Mouse (Mus musculus) macrophage (primary cell): ENCODE measurements around the gene Mettl16. TPM values are rescaled to one million over a fixed set of nuclear protein-coding genes. Genes with fewer than 3 reads are reported as not detected.

Experiments
- H3K27ac ChIP-seq: fragments of 350-480 bp; formaldehyde crosslinking; 2 replicates; pipeline ENCODE4 v1.9.0; 2021
- H3K36me3 ChIP-seq: fragments of 350-480 bp; formaldehyde crosslinking; 2 replicates; pipeline ENCODE4 v1.9.0; 2021; ENCODE audit errors: inconsistent target
- H3K4me3 ChIP-seq: fragments of 350-480 bp; formaldehyde crosslinking; 2 replicates; pipeline ENCODE4 v1.9.0; 2021; ENCODE audit errors: inconsistent target
- H3K79me2 ChIP-seq: fragments of 350-480 bp; formaldehyde crosslinking; 2 replicates; pipeline ENCODE4 v1.9.0; 2021; ENCODE audit errors: inconsistent target
- WGBS: methylation state at CpG from one replicate; pipeline ENCODE4 v1.1.7; 2026; ENCODE audit warnings: inconsistent platforms; ENCODE audit not compliant: missing documents; 5-methylcytosine and 5-hydroxymethylcytosine counted together
- polyA plus RNA-seq: library from polyadenylated mRNA; stranded (reverse); fragments of 250-400 nt; gene quantifications from 3 replicates; pipeline ENCODE4 v1.2.4, GENCODE M21; 2018; ENCODE audit warnings: inconsistent platforms
- total RNA-seq, 78 experiments: library from RNA; depleted of rRNA; stranded (reverse); fragments of 250-400 nt; gene quantifications; 1 replicate in 9 of 78; 2 replicates in 24 of 78; 3 replicates in 43 of 78; 4 replicates in 2 of 78; pipeline ENCODE4 v1.2.4; 2018; ENCODE audit warnings: inconsistent platforms in 56 of 78

Gene Mettl16
- total RNA-seq (2018; cell fraction: chromatin; rRNA removed), result 10 to 100 TPM in 24 of 26 experiments, 1 to 10 TPM in 2; 8.4 to 43.9 (median 25.7) TPM
- total RNA-seq (2018; cell fraction: cytosol; rRNA removed), result 10 to 100 TPM in 20 of 26 experiments, 1 to 10 TPM in 6; 7.0 to 17.0 (median 12.0) TPM
- 10 to 100 TPM in 17 of 26 experiments, 1 to 10 TPM in 9; 6.0 to 32.1 (median 13.7) TPM for total RNA-seq (2018; cell fraction: nucleus; rRNA removed)
- polyA plus RNA-seq, result 8.7 to 21.0 TPM (median 15.0 TPM) in 3 replicates

DNA sequence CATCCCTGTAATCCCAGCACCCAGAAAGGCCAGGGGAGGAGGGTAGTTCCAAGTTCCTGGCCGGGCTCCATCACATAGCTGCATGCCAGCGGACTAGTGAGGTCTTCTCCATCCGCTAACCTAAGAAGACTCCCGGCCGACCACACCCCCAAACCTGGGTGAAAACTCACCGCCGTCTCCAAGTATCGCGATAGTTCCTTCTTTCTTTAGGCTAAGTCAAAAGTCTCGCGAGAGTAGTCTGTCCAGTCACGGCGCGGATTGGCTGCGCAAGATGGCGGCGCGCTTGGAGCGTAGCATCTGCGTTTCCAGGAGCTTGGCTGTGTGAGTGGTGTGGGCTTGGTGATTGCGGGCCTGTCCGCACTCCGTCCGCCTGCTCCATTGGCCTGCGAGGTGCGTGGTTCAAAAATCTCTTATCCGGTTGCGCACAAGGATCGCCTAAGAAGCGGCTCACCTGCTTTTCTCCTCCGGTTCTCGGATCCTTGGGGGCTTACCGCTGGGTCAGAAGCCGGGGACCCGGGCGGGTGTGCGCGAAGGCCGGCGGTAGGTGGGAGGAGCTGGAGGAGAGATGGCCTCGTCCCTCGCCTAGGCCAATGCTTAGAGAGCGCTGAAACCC lies at the start of gene Mettl16:
TSS of gene Mettl16 (plus strand) at position 236 of the 613 bp plus-strand sequence.
- WGBS, result under 1% methylated on average over 41 of the region's 43 CpGs
- Histone ChIP-seq H3K79me2 (peaks cover 47% of the 10 kb centered on the region), H3K4me3 (peak within 1 kb of the TSS; percentile 78), H3K36me3 (peaks cover 8% of the 10 kb centered on the region; the same call in 1 of the 2 replicates), H3K27ac (peak within 1 kb of the TSS; percentile 61)

DNA sequence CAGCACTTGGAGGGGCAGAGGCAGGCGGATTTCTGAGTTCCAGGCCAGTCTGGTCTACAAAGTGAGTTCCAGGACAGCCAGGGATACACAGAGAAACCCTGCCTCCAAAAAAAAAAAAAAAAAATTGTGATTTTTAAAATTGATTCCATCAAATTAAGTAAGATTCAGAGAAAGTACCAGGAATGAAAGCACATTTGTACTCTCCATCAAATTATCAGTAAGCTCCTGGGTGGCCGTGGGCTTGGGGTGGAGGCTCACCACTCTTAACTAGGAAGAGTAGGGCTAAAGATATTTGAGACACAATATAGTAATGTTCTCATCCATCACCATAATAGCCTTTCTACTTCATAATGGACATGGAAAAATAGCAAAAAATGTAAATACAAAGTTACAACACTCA lies 49.5 kb upstream of the Mettl16 start:
- Histone ChIP-seq H3K79me2 (peaks cover 75% of the 10 kb centered on the region), H3K36me3 (no peaks in the 10 kb centered on the region), H3K27ac (no peak overlapping the region), H3K4me3 (no peak overlapping the region)
- WGBS, result 100% methylated on average over 1 of the region's 2 CpGs

DNA sequence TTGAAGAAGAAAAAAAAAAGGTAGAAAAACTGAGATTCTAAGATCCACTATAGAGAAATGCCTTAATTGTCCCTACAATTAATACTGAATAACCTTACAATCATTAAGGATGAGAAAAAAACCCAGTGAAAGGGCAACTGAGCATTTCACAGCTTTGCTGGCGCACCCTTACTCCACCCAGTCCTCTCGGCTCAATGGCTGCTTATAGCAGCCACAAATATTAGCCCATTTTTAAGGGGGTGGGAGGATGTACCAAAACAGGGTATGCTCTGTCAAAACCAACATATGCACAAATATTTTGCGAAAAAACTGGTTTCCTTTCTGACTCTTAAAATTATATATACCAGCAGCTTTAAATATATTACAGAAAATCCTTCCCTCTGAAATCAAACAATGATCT lies 48.7 kb upstream of the Mettl16 start:
- no peaks in the 10 kb centered on the region for H3K36me3 ChIP-seq
- WGBS, result 61% methylated on average over 3 of the region's 3 CpGs
- no peak overlapping the region for H3K27ac ChIP-seq
- H3K79me2 ChIP-seq, result peaks cover 67% of the 10 kb centered on the region
- peak overlapping the region; percentile 76 for H3K4me3 ChIP-seq

DNA sequence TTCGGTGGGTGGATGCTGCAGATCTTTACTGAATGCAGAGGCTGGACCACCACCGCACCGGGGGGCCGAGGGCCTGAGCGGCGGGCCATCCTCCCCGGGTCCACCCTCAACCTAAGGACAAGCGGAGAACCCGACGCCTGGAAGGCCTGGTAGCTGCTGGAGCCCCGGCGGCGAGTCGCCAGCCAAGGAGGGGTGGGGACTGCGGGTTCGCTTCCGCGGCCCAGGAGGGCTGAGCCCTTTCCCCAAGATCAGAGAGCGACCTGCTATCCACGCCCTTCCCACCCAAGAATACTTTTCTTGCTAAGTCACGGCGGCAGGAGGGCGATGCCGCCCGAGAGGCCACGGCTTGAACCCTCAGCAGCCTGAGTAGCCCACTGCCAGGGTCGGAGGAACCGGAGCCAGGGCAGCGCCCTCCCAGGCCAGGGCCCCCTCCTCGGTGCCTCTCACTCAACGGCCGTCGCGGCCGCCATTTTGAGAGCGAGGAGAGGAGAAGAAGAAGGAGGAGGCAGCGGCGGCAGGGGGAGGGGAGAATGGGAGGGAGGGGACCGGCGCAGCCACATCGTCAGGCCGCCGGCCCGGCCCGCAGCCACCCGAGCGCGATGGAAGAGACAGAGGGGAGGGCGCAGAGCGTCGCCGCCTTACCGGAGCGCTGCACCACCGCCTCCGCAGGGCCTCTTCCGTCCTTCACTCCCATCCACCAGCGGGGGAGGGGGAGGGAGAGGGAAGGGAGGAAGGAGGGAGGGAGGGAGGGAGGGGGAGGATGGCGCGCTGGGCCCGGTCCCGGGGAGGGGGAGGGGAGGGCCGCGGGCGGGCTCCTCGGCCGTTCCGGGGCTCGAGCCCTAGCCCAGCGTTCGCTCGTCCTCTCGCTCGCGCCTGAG lies 47.0 kb upstream of the Mettl16 start:
- WGBS, result under 1% methylated on average over 65 of the region's 75 CpGs
- no peaks in the 10 kb centered on the region for H3K36me3 ChIP-seq
- H3K27ac ChIP-seq, result peak overlapping the region; percentile 67
- peak overlapping the region; percentile 76 for H3K4me3 ChIP-seq
- peaks cover 51% of the 10 kb centered on the region for H3K79me2 ChIP-seq

DNA sequence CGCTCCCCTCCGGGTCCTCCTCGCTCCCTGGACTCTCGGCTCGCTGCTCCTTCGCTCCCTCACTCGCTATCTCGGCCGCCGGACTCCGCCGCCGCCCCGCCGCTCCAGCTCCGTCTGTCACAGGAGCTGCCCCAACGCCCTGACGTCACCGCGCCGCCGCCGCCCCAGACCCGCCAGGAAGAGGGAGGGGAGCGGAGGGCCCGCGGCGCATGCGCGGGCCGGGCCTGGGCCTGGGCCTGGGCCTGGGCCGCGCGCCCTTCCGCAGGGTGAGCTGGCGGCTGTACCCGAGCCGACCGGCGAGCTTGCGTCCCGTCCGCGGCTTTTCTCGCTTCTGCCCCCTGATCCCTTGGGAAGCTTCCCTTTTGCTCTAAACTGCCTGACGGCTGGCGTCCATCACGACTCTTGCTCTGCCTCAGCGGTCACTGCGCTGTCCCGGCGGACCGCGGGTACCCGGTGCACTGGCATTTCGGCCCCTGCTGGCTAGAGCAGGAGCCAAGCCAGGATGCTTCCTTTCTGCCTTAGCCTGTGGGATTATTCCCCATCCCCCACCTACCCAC lies 46.3 kb upstream of the Mettl16 start, which contains the start of gene Pafah1b1:
TSS of gene Pafah1b1 (minus strand) at position 436 of the 557 bp plus-strand sequence.
- WGBS, result 2% methylated on average over 36 of the region's 56 CpGs

DNA sequence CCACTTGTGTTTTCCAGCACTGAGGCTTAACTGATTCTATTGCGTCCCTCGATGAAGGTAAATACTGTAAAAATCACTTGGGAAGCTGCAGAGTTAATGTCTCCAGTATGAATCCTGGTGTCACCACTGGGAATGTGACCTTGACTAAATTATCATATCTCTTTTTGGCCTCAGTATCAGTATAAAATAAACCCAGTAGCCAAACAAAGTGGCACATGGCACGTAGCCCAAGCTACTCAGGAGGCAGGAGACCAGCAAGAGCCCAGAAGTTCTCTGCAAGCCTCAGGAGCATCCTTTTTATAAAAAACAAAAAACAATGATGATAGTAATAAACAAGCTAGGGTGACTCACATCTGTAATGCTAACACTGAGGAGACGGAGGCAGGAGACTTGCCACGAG lies 45.4 kb upstream of the Mettl16 start:
- WGBS, result 93% methylated on average over 5 of the region's 5 CpGs
- H3K4me3 ChIP-seq, result no peak overlapping the region; the same call in 1 of the 2 replicates
- H3K36me3 ChIP-seq, result no peaks in the 10 kb centered on the region
- H3K79me2 ChIP-seq, result peaks cover 35% of the 10 kb centered on the region
- no peak overlapping the region for H3K27ac ChIP-seq

More for the DNA sequence above, 46.3 kb upstream of the Mettl16 start, which contains the start of gene Pafah1b1:
- H3K4me3 ChIP-seq, result peak within 1 kb of the TSS; percentile 76
- H3K79me2 ChIP-seq, result peaks cover 44% of the 10 kb centered on the region
- no peaks in the 10 kb centered on the region for H3K36me3 ChIP-seq
- peak within 1 kb of the TSS; percentile 67 for H3K27ac ChIP-seq

DNA sequence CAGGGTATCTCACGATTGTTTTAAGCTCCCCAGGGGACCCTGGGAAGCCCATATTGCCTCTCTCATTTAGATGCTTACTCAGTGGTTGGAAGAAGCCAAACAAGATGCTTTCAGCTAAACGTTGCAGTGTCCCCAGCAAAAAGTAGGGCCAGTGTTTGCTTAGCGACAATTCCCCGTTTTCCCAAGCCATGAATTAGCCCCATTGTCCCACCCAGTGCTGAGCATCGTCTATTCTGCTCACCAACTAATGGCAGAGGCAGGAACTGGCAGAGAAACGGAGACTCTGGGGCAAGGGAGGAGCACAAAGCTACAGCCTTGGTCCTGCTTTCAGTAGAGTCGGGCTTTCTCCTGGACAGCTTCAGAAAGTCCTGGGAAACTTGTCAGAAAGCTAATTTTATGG lies 35.7 kb upstream of the Mettl16 start:
- WGBS, result 74% methylated on average over 7 of the region's 7 CpGs
- no peaks in the 10 kb centered on the region for H3K36me3 ChIP-seq
- no peak overlapping the region for H3K27ac ChIP-seq
- H3K79me2 ChIP-seq, result no peaks in the 10 kb centered on the region
- no peak overlapping the region for H3K4me3 ChIP-seq

DNA sequence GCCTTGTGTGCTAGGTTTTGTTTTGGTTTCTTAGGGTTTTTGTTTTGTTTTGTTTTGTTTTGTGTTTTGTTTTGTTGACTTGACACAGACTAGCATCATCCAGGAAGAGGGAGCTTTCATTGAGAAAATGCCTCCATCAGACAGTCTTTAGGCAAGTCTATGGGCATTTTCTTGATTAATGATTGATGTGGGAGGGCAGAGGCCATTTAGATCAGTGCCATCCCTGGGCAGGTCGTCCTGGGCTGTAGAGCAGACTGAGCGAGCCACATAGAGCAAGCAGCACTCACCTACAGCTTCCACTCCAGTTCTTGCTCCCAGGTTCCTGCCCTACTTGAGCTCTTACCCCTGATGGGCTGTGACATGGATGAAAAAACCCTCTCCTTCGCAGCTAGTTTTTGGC lies 32.8 kb upstream of the Mettl16 start:
- no peaks in the 10 kb centered on the region for H3K36me3 ChIP-seq
- WGBS, result 83% methylated on average over 3 of the region's 3 CpGs

DNA sequence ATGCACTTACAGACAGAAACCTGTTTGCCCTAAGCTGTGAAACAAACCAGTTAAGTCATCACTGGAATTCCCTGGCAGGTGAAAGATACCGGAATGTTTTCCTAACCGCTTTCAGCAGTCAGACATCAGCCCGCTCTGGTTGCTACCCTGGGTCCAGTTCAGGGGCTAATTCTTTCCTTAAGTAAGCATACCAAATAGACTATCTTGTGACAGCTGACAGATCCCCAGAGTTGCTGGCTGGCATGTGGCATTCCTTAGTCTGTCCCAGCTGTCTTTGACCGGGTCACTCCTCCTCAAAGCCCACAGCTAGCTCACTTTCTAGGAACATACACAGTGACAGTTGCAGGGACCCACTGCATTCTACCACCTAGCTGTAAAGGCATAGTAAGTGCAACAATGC lies 22.6 kb upstream of the Mettl16 start:
- WGBS, result 100% methylated on average over 4 of the region's 4 CpGs
- H3K27ac ChIP-seq, result no peak overlapping the region
- H3K4me3 ChIP-seq, result no peak overlapping the region
- H3K36me3 ChIP-seq, result no peaks in the 10 kb centered on the region
- no peaks in the 10 kb centered on the region for H3K79me2 ChIP-seq

More for the DNA sequence above, 32.8 kb upstream of the Mettl16 start:
- no peaks in the 10 kb centered on the region for H3K79me2 ChIP-seq
- no peak overlapping the region for H3K27ac ChIP-seq
- no peak overlapping the region for H3K4me3 ChIP-seq

DNA sequence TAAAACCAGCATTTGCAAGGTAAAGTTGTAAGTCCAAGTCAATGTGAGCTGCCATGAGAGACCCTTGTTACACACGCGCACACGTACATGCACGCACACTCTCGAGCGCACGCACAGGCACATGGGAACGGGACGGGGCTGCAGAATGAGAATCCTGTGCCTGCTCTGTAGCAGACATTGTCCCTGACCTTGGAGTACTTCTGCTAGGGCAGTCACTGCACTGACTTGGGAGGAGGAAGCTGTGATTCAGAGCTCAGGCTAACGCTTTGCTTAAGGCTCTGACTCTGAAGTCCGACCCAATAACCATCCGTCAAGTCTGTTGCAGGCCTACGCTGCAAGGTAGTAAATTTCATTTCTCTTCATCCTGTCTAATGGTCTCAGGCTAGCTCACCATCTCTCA lies 21.4 kb upstream of the Mettl16 start:
- H3K79me2 ChIP-seq, result no peaks in the 10 kb centered on the region
- no peak overlapping the region for H3K4me3 ChIP-seq
- H3K27ac ChIP-seq, result no peak overlapping the region
- WGBS, result 98% methylated on average over 12 of the region's 13 CpGs
- H3K36me3 ChIP-seq, result no peaks in the 10 kb centered on the region

DNA sequence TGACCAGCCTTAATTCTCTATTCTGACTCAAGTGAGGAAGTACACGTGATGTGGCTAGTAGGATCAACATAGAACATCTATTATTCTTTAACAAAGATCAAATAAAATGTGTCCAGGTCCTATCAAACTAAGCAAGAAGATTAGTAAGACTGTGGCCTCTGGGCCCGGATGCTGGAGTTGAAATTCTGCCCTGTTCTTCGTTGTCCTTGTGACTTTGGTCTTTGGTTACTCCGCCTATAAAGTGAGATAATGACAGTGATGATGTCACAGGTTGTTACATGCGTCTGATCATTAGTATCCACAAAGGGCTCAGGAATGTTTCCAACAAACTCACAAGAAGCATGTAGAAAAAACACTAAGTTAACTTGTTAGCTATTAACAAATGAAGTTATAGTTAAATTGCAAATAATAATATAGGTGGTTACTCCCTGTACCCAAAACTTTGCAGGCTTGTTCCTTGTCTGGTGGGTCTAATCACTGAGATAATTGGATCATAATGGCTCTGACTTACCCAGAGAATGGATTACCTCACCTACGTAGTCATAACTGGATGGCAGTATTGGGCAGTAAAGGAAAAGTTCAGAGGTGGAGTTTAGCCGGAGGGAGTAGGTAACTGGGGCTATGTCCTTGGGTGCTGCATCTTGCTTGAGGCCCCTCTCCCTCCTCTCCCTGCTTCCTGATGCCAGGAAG lies 19.8 kb upstream of the Mettl16 start:
- H3K79me2 ChIP-seq, result no peaks in the 10 kb centered on the region
- no peaks in the 10 kb centered on the region for H3K36me3 ChIP-seq
- WGBS, result 91% methylated on average over 7 of the region's 7 CpGs
- H3K27ac ChIP-seq, result no peak overlapping the region
- H3K4me3 ChIP-seq, result no peak overlapping the region

DNA sequence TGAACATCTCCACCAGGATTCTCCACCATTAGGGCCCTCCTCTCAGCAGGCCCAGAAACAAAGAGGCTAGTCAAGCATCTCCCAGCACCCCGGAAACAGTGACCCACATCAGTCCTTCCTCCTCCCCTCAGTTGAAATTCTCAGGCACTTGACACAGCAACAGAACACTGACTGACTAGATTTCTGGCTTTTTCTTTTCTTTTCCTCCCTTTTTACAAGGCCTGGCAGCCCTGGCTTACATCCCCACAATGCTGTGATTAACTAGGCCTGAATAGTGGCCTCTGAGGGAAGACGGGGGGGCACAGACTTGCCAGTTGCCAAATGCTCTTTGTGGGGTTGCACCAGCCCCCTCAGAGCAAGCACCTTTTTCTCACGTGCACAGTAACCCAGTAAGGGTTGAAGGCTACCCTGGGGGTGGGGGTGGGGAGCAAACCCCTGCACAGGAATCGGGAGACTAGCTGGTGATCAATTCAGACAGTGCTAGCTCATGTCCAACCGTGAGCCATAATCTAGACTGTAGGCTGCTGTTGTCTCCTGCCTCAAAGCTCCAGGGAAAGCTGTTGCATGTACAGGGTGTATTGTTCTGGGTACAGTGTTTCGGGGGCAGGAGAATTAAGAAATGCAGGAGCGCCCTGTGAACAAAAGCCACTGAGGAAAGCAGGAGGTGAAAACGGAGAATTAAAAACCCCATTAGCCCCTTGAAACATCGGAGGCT lies 19.1 kb upstream of the Mettl16 start:
- 100% methylated on average over 8 of the region's 9 CpGs for WGBS
- Histone ChIP-seq H3K36me3 (no peaks in the 10 kb centered on the region), H3K79me2 (no peaks in the 10 kb centered on the region), H3K27ac (no peak overlapping the region), H3K4me3 (no peak overlapping the region)

DNA sequence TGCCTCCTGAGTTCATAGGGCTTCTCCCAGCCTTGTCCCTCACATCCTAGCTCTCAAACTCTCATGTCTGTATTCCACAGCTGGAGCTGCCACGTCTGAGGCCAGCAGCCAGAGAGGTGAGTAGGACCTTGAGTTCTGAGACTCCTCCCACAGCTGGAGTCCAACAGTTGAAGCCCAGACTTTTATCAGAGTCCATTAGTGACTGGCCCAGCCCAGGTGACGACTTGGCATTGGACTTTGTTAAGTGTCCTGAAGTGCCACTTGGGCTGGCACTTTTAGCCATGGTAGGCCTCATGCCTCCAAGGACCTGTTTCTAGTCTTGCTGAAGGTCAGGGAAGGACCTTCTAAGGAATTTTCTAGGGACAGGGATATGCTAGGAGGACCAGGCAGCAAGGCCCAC lies 14.0 kb upstream of the Mettl16 start:
- Histone ChIP-seq H3K36me3 (no peaks in the 10 kb centered on the region), H3K27ac (no peak overlapping the region), H3K79me2 (no peaks in the 10 kb centered on the region), H3K4me3 (no peak overlapping the region)
- WGBS, result 95% methylated on average over 2 of the region's 2 CpGs
